Mouse (Mus musculus) liver, embryonic 16.5 days (tissue): ENCODE data around the gene Dolpp1. TPM values are rescaled to one million over a fixed set of nuclear protein-coding genes. Genes with fewer than 3 reads are reported as not detected.

Experiments
- ATAC-seq: fragments of 200-750 bp; cut with Nextera tagmentation; 2 replicates; pipeline ENCODE4 v1.8.0; 2017; ENCODE audit warnings: low read depth, mild to moderate bottlenecking, moderate number of reproducible peaks, moderate library complexity
- H3K27ac ChIP-seq: fragments of 300-500 bp; sonication (generic); 2 replicates; pipeline ENCODE4 v1.5.1; 2014; ENCODE audit warnings: mild to moderate bottlenecking, low read length
- H3K27me3 ChIP-seq: fragments of 300-500 bp; sonication (generic); 2 replicates; pipeline ENCODE4 v1.6.1; 2014; ENCODE audit warnings: low read depth, low read length, mixed read lengths; ENCODE audit not compliant: control insufficient read depth, insufficient read depth
- H3K36me3 ChIP-seq: fragments of 300-500 bp; sonication (generic); 2 replicates; pipeline ENCODE4 v1.6.1; 2014; ENCODE audit warnings: mild to moderate bottlenecking; ENCODE audit not compliant: control insufficient read depth, insufficient read depth
- H3K4me1 ChIP-seq: fragments of 300-500 bp; sonication (generic); 2 replicates; pipeline ENCODE4 v1.6.1; 2014; ENCODE audit warnings: low read depth, low read length, mixed read lengths; ENCODE audit not compliant: control insufficient read depth
- H3K4me2 ChIP-seq: fragments of 300-500 bp; sonication (generic); 2 replicates; pipeline ENCODE4 v1.6.1; 2014; ENCODE audit warnings: low read depth, low read length, mixed read lengths
- H3K4me3 ChIP-seq: fragments of 300-500 bp; sonication (generic); 2 replicates; pipeline ENCODE4 v1.5.1; 2014; ENCODE audit warnings: low read depth, mild to moderate bottlenecking, low read length
- H3K9ac ChIP-seq: fragments of 300-500 bp; sonication (generic); 2 replicates; pipeline ENCODE4 v1.6.1; 2014; ENCODE audit warnings: low read depth, low read length
- H3K9me3 ChIP-seq: fragments of 300-500 bp; sonication (generic); replicated peaks from 2 replicates; pipeline ENCODE4 v1.6.1; 2016; ENCODE audit warnings: low read length; ENCODE audit not compliant: control insufficient read depth
- WGBS: fragments of 180-500 bp; shearing (Covaris S2); extraction: QIAGEN DNeasy Blood & Tissue Kit; methylation state at CpG from one replicate; pipeline ENCODE4 v1.1.7; 2014; ENCODE audit not compliant: insufficient replicate concordance; 5-methylcytosine and 5-hydroxymethylcytosine counted together
- polyA plus RNA-seq: library from polyadenylated mRNA; unstranded; fragments of >200 nt; fragmentation: Nextera tagmentation; extraction: Ambion mirVana; gene quantifications from 2 replicates; pipeline ENCODE4 v1.2.1, GENCODE M21; 2015

Gene Dolpp1
- polyA plus RNA-seq, 1 experiment from 2014 or later: 16.5 TPM

DNA sequence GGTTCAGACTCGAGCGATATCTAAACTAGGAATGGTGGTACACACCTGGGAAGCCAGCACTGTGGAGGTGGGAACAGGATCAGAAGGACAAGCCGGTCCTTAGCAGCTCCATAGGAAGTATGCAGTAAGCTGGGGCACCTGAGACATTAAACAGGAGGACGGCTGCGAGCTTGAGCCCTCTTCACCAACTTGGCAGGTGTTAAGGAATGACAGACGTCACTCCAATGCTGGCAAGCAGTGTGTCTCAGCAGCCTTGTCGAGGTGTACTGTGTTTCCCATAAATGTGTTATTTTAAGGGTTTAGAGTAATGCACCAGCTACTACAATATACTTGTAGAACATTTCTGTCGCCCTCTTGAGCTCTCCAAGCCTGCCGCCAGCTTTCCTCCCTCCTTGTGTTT, 5.1 kb upstream of the Dolpp1 start:
- Histone ChIP-seq H3K27me3 (no peaks in the 10 kb centered on the region), H3K4me1 (peaks cover 6% of the 10 kb centered on the region), H3K9ac (no peak overlapping the region), H3K9me3 (0 out of 2 replicates have a peak, but pooled peaks cover 2% of the 10 kb centered on the region), H3K36me3 (0 out of 2 replicates have a peak, but pooled peaks cover 2% of the 10 kb centered on the region), H3K27ac (no peak overlapping the region), H3K4me2 (no peak overlapping the region), H3K4me3 (no peak overlapping the region)
- WGBS: 74% methylated on average over 9 of the region's 9 CpGs
- no peak for ATAC-seq

DNA sequence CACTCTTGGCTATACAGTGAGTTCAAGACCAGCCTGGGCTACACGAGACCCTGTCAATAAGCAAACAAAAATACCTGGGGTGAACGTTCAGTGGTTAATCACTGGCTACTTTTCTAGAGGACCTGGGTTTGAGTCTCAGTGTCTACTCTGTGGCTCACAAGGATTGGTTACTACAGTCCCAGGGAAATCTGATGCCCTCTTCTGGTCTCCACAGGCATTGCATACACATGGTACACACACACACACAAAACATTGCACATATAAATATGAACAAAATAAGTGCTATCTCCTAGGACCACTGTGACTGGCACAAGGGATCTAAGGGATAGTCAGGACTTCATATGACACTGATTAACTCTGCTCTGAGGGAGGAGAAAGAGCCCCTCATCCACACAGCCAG, 3.1 kb upstream of the Dolpp1 start:
- 0 out of 2 replicates have a peak, but pooled peaks cover 2% of the 10 kb centered on the region for H3K9me3 ChIP-seq
- no peak overlapping the region for H3K9ac ChIP-seq
- H3K27ac ChIP-seq: no peak overlapping the region
- H3K4me3 ChIP-seq: no peak overlapping the region
- H3K36me3 ChIP-seq: no peaks in the 10 kb centered on the region
- 68% methylated on average over 2 of the region's 2 CpGs for WGBS
- ATAC-seq: no peak
- H3K27me3 ChIP-seq: no peaks in the 10 kb centered on the region
- H3K4me2 ChIP-seq: no peak overlapping the region
- peaks cover 17% of the 10 kb centered on the region for H3K4me1 ChIP-seq

DNA sequence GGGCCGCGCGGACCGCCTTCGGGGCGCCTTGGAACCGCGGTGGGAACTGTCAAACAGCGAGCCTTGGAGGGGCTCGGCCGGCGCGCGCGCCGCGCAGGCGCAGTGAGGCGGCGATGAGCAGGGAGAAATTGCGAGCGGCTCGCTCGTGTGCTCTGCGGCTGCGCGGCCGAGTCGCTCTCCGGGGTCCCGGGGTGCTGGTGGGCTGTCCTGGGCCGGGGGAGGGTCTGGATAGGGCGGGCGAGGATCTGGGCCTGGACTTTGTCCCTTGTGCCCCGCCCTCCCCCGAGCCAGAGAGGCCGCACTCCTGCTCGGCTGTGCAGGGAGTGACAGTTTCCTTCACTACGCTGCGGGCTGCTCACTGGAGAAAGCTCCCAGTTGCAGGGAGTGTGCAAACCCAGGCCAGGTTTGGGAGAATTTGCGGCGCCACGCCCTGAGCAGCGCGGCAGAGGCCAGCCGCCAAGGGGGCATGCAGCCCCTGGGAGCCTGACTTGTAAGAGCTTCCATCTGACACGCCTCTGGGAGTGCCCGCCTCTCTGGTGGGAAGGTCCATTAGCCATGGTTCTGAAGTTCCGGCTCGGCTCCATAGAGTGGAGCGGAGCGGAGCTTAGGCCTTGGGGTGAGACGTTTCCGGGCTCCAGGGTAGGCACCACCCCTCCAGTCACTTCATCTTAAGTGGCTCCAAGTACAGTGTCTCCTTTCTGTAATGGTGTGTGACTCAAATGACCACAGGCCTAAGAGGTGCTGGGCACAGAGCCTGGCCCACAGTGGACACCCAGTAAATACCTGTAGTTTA, 719 bp downstream of the Dolpp1 start:
- H3K27ac ChIP-seq: peak overlapping the region; percentile 85
- H3K4me2 ChIP-seq: peak overlapping the region; percentile 97
- no peaks in the 10 kb centered on the region for H3K27me3 ChIP-seq
- WGBS: under 1% methylated on average over 54 of the region's 54 CpGs
- H3K9ac ChIP-seq: peak overlapping the region; percentile 82
- peaks cover 4% of the 10 kb centered on the region; the same call in 1 of the 2 replicates for H3K36me3 ChIP-seq
- ATAC-seq: peak; percentile 53
- H3K4me3 ChIP-seq: peak overlapping the region; percentile 81
- peaks cover 20% of the 10 kb centered on the region for H3K4me1 ChIP-seq
- H3K9me3 ChIP-seq: 0 out of 2 replicates have a peak, but pooled peaks cover 2% of the 10 kb centered on the region

DNA sequence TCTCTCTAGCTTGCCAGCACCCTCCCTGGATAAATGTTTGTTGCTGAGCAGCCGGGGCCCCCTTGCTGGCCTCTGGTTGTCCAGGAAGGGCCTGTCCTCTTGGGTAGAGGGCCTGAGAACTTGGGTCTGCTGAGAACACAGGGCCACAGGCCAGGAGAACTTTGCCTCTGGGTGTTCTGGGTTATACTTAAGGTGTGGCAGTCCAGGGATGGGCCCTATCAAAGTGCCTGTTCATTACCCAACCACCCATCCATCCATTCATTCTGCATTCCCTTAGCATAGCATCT, 1.3 kb downstream of the Dolpp1 start:
- Histone ChIP-seq H3K27ac (peak overlapping the region; percentile 85), H3K9me3 (0 out of 2 replicates have a peak, but pooled peaks cover 2% of the 10 kb centered on the region), H3K36me3 (peaks cover 4% of the 10 kb centered on the region), H3K4me2 (peak overlapping the region; percentile 97), H3K27me3 (no peaks in the 10 kb centered on the region), H3K4me1 (peaks cover 20% of the 10 kb centered on the region), H3K4me3 (peak overlapping the region; percentile 81), H3K9ac (peak overlapping the region; percentile 82)
- 24% methylated on average over 1 of the region's 1 CpGs for WGBS
- no peak for ATAC-seq

DNA sequence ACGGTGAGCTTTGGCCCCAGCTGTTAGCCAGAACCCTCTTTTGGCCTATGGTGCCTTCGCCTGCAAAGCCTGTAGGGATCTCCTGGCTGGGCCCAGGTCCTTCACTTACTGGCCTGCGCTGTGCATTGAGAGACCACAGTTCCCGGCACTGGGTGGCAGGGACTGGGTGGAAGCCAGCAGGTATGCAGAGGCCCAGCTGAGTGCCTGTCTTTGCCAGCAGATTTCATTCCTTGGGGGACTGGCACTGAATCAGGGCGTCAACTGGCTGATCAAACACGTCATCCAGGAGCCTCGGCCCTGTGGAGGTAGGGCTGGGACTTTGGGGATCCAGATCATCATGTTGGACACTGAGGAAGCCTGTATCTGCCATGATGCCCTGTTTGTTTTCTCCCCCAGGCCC, 3.7 kb downstream of the Dolpp1 start:
- Histone ChIP-seq H3K27ac (no peak overlapping the region), H3K4me3 (no peak overlapping the region), H3K4me2 (no peak overlapping the region), H3K27me3 (no peaks in the 10 kb centered on the region), H3K36me3 (peaks cover 8% of the 10 kb centered on the region), H3K9ac (no peak overlapping the region), H3K9me3 (no peaks in the 10 kb centered on the region), H3K4me1 (peaks cover 20% of the 10 kb centered on the region)
- 79% methylated on average over 7 of the region's 7 CpGs for WGBS
- no peak for ATAC-seq

DNA sequence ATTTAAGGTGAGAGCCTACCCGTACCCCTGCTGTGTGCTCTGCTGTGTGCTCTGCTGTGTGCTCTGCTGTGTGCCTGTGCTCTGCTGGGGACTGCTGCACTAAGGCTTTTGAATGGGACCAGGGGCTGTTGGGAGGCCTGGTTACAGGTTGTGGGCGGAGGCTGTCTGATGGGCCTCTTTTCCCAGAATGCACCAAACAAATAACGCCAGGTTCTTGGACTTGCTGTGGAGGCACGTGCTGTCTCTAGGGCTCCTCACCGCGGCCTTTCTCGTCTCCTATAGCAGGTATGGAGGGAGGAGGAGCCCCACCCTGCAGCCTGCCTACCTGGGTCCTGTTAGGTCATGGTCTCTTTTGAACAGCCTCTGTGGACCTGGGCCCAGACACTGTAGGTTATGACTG, 4.2 kb downstream of the Dolpp1 start:
- 69% methylated on average over 7 of the region's 7 CpGs for WGBS
- peaks cover 20% of the 10 kb centered on the region for H3K4me1 ChIP-seq
- H3K4me2 ChIP-seq: no peak overlapping the region
- peaks cover 8% of the 10 kb centered on the region for H3K36me3 ChIP-seq
- H3K27ac ChIP-seq: no peak overlapping the region
- no peak for ATAC-seq
- H3K9ac ChIP-seq: no peak overlapping the region
- no peaks in the 10 kb centered on the region for H3K9me3 ChIP-seq
- no peak overlapping the region for H3K4me3 ChIP-seq
- no peaks in the 10 kb centered on the region for H3K27me3 ChIP-seq

DNA sequence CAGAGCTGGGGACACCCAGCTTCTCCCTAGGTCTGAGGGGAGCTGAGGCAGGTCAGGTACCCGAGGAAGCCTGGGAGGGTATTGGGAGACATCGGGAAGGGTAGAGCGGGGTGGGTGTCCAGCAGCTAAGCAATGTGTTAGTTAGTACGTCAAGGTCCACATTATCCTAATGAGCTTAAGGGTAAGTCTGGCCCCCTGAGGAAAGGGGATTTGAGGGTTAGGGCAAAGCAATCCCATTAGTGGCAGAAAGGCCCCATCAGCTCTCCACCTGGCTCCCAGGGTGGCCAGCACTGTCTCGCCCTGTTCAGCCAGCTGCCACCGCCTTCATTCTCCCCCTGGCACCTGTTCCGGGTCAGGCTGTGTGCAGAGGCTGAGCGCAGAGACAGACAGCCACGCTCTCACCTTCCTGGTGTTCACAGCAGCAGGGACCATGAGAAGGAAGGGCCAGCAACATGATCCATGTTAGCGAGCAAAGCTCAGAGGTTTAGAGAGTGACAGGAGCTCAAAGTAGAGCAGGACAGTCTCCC, 6.0 kb downstream of the Dolpp1 start:
- Histone ChIP-seq H3K27me3 (no peaks in the 10 kb centered on the region), H3K4me3 (no peak overlapping the region), H3K4me2 (no peak overlapping the region), H3K36me3 (peaks cover 11% of the 10 kb centered on the region), H3K27ac (no peak overlapping the region), H3K4me1 (peaks cover 12% of the 10 kb centered on the region), H3K9ac (no peak overlapping the region), H3K9me3 (no peaks in the 10 kb centered on the region)
- no peak for ATAC-seq
- WGBS: 85% methylated on average over 10 of the region's 10 CpGs

DNA sequence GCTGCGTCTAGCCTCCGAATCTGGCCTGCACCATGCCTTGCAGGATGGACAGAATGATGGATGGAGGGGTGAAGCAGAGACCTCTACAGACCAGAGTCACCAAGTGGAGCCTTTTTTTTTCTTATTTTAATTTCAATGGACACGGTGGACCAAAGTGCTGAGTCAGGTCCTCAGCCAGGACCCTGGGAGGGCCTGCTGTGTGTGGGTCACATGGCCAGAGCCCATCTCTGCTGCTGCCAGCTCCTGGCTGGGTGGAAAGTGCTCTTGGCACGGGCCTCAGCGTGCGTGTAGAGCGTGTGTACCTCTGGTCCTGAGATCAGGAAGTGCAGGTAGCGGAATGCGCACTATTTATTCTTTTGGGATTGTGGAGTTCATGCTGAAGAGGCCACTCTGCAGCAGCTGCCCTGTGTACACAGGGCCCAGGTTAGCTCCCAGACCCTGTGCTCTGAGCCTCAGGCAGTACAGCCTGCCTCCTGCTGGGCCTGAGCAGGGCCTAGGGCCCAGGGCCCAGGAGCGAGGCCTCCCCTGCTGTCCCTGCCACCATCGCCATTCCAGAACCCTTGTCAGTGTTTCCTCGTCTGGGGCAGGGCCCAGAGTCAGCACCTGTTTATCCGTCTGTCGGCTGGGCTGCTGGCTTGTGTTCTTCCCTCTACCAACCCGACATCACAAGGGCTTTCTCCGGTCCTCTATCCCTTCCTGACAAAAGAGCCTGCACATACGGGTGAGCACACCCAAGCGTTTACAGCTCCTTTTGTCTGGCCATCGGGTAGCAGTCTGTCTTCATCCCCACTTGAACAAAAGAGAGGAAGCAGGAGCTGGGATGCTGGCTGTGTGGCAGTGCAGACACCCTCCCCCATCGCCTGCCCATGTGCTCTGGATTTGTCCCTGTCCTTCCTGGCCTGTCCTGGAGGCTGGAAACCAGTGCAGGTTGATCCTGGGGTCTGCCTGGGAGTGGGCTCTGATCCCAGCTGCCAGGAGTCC, 7.4 kb downstream of the Dolpp1 start:
- Histone ChIP-seq H3K4me1 (no peaks in the 10 kb centered on the region), H3K9ac (no peak overlapping the region), H3K9me3 (no peaks in the 10 kb centered on the region), H3K27ac (no peak overlapping the region), H3K27me3 (no peaks in the 10 kb centered on the region), H3K4me3 (no peak overlapping the region), H3K4me2 (no peak overlapping the region), H3K36me3 (peaks cover 16% of the 10 kb centered on the region)
- WGBS: 72% methylated on average over 20 of the region's 20 CpGs
- ATAC-seq: no peak; the same call in 1 of the 2 replicates
